Mouse (Mus musculus) cerebellum, postnatal 25 days (tissue): ENCODE measurements around the gene Sfxn3.

Source experiments
- DNase-seq, 2 experiments: peaks; one replicate each; pipeline ENCODE4 v3.0.0; 2021; ENCODE audit warnings: mixed read lengths in 2 of 2

Gene Sfxn3

DNA sequence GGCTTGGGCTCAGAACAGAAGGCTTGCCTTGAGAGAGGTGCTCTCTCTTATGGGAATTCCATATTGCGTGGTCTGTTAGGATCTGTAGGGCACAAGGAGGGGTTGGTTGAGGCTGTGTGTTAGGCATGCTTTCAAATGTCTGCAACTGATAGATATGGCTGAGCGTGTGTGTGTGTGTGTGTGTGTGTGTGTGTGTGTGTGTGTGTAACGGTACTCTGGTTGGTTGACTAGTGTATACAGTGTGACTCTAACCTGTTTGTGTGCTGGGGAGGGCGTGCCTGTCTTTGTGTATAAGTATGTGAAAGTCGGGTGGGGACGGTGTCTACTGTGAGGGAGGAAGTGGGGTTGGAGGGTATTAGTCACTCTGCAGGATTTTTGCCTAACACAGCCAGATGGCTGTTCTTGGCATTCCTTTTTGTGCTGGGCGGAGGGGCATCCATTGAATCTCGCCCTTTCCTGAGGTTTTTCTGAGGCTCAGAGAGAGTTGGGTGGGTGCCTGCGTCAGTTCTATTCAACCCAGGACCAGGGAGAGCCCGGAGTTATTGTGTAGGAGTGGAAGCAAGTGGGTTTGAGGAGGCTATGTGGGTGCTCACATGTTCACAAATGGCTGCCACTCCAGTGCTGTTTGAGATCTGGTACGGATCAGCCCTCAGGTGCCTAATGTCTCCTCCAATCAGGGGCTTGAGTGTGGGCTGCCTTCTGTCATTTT lies 786 bp downstream of the Sfxn3 start:
- peak; percentile 66 to 70 for DNase-seq

DNA sequence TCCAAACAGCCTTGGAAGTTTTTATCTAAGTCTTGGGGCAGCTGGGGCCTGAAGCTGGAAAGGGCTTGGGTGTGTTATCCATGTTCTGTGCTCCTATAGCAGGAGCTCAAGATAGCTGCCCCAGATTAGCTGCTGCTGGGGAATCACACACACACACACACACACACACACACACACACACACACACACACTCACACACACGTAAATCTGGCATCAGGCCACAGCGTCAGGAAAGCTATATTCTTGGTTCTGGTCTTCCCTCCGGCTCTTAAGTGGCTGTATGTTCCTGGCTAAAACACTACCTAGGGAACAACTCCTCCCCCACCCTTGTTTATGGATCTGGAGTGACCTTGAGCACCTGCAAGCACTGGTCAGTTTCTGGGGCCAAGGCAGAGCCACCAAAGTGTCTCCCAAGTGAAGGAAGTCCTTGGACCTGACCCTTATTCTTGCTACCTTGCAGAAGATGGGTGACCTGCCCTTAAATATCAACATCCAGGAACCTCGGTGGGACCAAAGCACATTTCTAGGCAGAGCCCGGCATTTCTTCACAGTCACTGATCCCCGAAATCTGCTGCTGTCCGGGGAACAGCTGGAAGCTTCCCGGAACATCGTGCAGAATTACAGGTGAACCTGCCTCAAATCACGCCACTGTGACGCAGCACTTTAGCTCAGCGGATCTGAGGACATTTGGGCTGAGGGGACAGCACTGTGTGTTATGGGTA lies 1.5 kb downstream of the Sfxn3 start:
- peak in 1 of 2 experiments; percentile 24 for DNase-seq

- DNase-seq, result no peak
Observed at GRCm38 (mm10) chr19:45049523-45049922, 2.2 kb downstream of the Sfxn3 start.

DNA sequence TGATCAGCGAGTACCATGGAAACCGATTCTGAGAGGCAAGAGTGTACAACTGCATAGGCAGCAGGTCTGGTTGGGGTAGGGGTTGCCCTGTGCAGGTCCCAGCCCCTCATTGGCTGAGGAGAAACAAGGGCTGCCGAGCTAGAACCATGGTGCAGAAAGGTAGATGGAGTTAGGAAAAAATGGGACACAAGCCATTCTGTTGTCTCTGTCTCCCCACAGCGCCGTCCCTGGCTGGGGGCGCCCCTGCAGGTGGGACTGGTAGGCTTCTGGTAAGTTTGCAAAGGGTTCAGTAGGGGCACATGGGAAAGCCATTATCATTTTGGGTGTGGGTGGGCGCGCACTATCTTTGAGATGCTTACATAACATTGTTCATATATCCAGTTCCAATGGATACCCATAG lies 6.1 kb downstream of the Sfxn3 start:
- no peak for DNase-seq

DNA sequence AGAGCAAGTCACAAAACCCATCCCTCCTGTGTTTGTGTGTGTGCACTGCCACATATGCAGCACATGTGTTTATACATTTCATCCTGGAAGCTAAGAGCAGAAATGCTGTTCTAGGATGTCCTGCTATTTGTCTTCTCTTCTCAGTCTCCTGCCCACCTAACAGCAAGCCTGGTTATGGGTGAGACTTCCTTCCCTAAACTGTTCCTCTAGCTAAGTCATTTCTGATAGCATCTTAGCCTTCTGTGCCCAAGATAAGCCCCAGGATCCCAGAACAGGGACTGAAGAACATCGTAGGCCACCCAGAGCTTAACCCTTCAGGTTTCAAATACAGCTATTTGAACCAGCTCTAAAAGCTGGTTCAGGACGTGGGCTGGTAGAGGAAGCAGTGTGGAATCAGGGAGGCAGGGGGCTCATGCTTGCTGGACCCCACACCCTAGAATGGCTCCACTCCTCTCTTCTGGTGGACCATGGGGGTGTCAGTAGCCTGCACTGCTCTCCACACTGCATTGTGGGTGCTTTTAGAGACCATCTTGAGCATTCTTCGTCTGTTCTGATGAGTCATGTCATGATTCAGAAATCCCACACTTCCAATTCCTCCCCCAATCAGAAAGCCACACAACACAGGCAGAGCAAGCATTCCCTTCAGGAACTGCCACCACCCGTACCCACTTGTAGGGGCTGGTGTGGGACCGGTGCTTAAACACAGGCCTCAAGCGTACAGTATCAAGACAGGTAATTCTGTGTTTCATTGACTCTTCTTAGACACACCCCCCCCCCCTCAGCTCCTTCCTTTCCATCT lies 7.8 kb downstream of the Sfxn3 start:
- DNase-seq, result no peak

DNA sequence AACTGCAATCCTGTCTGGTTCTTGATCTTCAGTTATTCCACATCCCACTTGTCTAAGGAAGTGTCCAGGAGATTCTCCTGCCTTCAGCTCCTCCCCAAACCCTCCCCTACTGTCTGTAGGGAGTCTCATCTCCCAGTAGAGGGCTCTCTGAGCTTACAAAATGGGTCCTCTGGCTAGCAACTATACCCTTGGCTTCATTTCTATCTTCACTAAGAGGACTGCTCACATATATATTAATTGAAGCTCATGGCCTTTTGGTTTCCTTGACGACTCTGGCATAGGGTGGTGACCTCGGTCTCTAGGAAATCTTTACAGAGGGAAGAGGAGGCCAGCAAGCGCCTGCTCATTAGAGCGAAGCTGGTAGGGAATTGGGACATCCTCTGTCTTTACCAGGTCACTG lies 9.1 kb downstream of the Sfxn3 start:
- no peak for DNase-seq

GRCm38 (mm10) chr19:45056908-45057698 lies 9.8 kb downstream of the Sfxn3 start:
- no peak for DNase-seq

DNA sequence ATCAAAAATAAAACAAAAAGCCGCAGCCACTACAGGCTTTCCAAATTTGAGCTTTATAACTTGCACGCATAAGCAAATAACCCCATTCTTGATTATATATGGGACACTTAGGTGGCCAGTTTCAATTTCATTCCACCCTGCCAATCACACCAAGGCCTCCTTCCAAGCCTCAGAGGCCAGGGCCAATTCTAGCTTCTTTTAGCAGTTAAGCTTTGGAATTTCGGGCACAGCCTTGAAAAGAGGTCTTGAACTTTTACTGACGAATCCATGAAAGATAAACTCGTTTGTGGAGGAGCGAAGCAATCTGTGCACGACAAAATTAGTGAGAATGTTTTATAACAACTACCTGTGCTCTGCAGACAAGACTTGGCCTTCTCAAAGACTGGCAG lies 10.4 kb downstream of the Sfxn3 start:
- no peak for DNase-seq

DNA sequence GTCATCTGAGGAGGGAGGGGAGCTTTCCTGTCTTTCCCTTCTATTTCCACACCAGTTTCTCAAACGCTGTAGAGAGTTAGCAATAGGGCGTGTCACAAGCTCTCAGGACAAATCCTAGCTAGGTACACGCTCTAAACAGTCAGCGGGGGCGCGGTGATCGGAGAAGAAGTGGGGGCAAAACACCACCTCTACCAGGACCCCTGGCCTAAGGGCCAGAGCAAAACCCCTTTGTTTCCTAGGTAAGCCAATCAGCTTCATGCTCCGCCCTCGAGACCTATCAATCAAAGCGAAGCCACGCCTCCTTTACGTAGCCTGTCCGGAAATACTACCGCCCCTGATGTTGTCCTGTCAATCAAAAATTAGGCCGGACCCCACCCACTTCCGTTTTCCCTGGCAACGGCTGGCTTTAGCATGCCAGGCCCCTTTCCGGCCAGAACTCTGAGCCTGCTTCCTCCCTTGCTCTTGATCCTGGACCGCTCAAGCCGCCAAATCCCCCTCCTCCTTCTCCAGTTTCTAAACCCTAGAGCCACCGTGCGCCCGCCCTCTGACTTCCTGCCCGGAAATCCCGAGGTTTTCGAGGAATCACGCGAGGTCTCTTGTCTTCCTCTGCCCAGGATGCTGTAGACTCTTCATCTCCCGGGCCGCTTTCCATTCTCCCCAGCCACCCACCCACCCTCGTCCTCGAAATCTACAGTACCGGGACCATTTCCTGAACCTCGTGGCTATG lies 11.0 kb downstream of the Sfxn3 start:
- DNase-seq, result peak; percentile 91 to 94

- no peak for DNase-seq
Observed at GRCm38 (mm10) chr19:45058841-45059240, 11.5 kb downstream of the Sfxn3 start.

DNA sequence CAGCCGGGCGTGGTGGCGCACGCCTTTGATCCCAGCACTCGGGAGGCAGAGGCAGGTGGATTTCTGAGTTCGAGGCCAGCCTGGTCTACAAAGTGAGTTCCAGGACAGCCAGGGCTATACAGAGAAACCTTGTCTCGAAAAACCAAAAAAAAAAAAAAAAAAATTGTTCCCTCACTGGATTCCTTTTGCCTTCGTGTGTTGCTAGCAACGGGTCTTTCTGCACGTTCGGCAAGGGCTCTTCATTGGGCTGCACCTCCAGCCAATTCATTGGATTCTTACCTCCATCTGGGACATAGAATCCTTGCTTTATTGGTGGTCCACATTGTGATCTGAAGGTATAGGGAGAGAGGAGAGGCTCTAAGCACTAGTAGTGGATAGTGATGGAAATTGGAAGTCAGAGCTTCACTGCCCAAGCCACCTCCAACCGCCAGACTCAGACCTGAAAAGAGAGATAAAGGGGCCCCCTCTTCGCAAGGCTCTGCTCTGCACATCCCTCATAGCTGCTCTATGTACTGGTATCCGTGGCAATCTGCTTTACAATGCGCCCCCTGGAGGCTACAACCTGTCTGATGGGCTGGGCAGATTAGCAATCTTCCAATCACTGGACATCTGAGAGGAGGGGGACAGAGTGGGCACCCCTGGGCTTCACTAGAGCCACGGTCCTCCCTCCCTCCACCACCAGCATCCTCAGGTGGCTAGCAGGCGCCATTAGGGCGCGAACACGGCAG lies 16.4 kb downstream of the Sfxn3 start:
- peak; percentile 69 to 84 for DNase-seq

- DNase-seq, result no peak
Observed at GRCm38 (mm10) chr19:45065226-45065625, 17.9 kb downstream of the Sfxn3 start.

GRCm38 (mm10) chr19:45067170-45067569 lies 19.9 kb downstream of the Sfxn3 start:
- DNase-seq, result no peak

DNA sequence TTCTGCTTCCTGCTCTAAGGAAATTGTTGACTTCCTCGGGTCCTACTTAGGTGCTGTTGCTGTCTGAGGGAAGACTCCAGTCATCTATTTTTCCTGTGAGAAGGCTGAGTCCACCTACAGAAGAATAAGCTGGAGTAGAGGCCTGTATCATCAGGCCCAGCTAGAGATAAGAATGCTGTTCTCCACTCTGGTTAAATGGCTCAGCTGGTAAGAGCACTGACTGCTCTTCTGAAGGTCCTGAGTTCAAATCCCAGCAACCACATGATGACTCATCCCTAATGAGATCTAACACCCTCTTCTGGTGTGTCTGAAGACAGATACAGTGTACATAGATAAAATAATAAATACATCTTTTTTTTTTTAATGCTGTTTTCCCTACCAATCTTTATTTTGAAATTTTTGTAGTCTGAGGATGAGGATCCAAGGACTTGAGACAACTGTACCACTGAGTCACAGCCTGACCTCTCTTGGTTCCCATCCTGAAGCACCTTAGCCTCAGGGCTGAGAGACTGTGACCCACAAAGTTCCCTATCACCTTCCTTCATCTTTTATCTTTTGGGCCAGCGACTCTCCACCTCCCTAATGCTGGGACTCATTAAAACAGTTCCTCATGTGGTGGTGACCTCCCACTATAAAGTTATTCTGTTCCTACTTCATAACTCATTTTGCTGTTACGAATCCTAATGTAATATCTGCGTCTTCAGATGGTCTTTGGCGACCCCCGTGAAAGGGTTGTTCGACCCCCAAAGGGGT lies 20.6 kb downstream of the Sfxn3 start:
- DNase-seq, result no peak

GRCm38 (mm10) chr19:45073871-45074542 lies 26.7 kb downstream of the Sfxn3 start:
- DNase-seq, result peak; percentile 86 to 94

DNA sequence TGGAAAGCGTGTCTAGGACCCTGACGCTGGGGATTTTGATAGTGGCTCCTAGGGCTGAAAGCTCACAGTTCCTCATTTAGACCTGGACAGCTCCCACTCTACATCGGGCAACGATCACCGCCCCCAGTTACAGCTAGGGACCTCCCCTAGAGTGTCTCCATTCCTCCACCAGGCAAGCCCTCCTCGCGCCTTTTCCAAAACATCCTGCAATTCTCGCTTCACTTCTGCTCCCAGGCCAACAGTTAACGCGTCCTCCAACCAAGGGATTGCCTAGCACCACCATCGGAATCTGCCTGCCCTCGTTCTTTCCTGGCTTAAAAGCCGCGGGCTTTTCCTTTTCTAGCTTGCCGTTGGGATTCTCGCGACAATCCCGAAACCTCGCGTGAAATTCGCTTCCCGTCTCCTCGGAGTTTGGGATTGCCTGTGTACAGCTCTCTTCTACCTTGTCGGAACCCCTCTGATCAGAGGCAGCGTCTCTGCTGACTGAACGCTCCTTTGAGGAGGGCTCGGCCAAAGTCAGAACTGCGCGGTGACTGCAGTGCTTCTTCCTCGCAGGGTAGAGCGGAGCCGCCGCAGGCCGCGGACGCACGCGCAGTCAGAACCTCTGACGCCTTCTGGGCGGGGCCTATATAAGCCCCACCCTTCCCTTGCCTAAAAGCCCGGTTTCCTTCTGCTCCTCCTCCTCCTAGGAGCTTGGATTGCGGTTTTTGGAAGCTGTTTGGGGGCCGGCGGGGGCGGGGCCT lies 27.4 kb downstream of the Sfxn3 start, which contains the start of gene Kazald1:
TSS of gene Kazald1 (plus strand) at position 662 of the 743 bp plus-strand sequence.
- DNase-seq, result peak; percentile 98

DNA sequence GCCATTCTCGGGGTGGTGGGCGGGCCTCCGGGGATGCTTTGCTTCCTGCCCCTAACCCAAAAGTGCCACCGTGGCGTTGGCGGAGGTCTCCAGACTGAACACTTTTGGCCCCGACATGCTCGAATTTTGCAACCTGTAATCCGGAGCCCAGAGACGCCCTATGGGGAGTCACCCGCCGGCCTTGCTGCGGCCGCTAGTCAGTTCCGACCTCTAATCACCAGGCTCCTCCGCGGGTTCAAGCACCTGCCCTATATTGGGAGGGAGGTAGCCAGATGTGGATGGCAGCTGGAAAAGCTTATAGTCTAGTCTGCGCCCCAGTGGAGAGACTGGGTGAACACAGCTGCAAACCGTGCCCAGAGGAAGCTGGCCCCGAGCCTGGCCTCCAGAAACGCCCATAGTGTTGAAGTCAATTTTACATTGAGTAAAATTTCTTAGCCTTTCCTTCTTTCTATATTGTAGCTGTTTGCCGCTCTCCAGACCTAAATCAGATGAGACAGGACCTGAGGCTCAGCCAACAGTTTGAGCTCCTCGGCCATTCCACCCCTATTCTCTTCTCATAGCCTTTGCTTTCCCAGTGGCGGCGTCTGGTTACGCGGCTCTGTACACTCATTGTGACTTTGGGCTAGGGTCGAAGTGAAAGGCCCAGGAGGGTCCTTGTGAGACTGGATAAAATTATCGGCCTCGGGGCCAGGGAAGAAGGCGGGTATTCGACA lies 28.2 kb downstream of the Sfxn3 start:
- peak in 1 of 2 experiments; percentile 37 for DNase-seq

DNA sequence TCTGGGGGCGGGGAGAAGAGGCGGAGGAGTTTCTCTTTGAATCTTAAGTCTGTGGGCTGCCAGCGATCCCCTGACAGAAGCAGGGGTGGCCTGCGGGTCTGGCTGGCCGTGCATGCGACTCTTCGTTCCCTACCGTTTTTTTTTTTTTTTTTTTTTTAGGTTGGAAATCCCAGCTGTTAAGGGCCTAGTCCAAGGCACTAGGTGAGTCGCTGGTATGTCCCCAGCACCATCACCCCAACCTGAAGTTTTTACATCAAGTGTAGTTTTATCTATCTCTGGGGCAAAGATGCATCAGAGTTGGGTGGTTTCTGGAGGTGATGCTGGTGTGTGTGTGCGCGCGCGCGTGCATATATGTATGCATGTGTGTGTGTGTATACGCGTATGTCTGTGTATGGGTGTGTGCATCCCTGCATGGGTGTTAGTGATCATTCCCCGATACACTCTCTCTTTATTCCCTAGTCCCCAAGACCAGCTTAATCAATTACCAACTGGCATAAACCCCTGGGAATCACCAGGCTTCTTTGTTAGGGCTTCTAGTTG lies 28.8 kb downstream of the Sfxn3 start:
- peak in 1 of 2 experiments; percentile 22 for DNase-seq
